Mouse (Mus musculus) limb, embryonic 14.5 days (tissue): ENCODE measurements at regions not wholly inside any gene's neighbourhood (a gene's known extent, or its start where the extent isn't known, plus 50 kb on each side); places are given as distances from the start of the nearest gene placed in this dataset.

Experiments
- ATAC-seq: fragments of 200-750 bp; cut with Nextera tagmentation; 2 replicates; pipeline ENCODE4 v1.8.0; 2017; ENCODE audit warnings: low read depth, moderate number of reproducible peaks, moderate TSS enrichment; ENCODE audit not compliant: low FRiP score
- DNase-seq: peaks from one replicate; pipeline ENCODE4 v3.0.0-alpha.2; 2015; ENCODE audit warnings: low spot score
- H3K27ac ChIP-seq: fragments of 300-500 bp; sonication (generic); replicated peaks from 2 replicates; pipeline ENCODE4 v1.5.1; 2014; ENCODE audit warnings: low read depth, mild to moderate bottlenecking, low read length, moderate library complexity, mixed read lengths
- H3K27me3 ChIP-seq: fragments of 300-500 bp; sonication (generic); 2 replicates; pipeline ENCODE4 v1.6.1; 2014; ENCODE audit warnings: low read length, mixed read lengths; ENCODE audit not compliant: control insufficient read depth, insufficient read depth
- H3K36me3 ChIP-seq: fragments of 300-500 bp; sonication (generic); 2 replicates; pipeline ENCODE4 v1.6.1; 2014; ENCODE audit warnings: mild to moderate bottlenecking, low read length, moderate library complexity, mixed read lengths; ENCODE audit not compliant: control insufficient read depth, insufficient read depth
- H3K4me1 ChIP-seq: fragments of 300-500 bp; sonication (generic); 2 replicates; pipeline ENCODE4 v1.6.1; 2014; ENCODE audit warnings: antibody characterized with exemption, low read length, mixed read lengths; ENCODE audit not compliant: control insufficient read depth, insufficient read depth
- H3K4me2 ChIP-seq: fragments of 300-500 bp; sonication (generic); replicated peaks from 2 replicates; pipeline ENCODE4 v1.6.1; 2014; ENCODE audit warnings: low read depth, mild to moderate bottlenecking, low read length, moderate library complexity; ENCODE audit not compliant: severe bottlenecking
- H3K4me3 ChIP-seq: fragments of 300-500 bp; sonication (generic); replicated peaks from 2 replicates; pipeline ENCODE4 v1.5.1; 2014; ENCODE audit warnings: low read length
- H3K9ac ChIP-seq: fragments of 300-500 bp; sonication (generic); 2 replicates; pipeline ENCODE4 v1.6.1; 2014; ENCODE audit warnings: mild to moderate bottlenecking, low read depth, low read length, moderate library complexity; ENCODE audit not compliant: severe bottlenecking
- H3K9me3 ChIP-seq: fragments of 300-500 bp; sonication (generic); 2 replicates; pipeline ENCODE4 v1.6.1; 2016; ENCODE audit warnings: low read length; ENCODE audit not compliant: control insufficient read depth
- POLR2A ChIP-seq: fragments of 200-500 bp; IDR thresholded peaks from 2 replicates; pipeline ENCODE4 v1.8.0; 2012; ENCODE audit warnings: inconsistent platforms, mild to moderate bottlenecking, moderate library complexity, borderline replicate concordance; ENCODE audit not compliant: insufficient read depth, insufficient read length; ENCODE audit errors: extremely low read depth
- WGBS: fragments of 180-500 bp; shearing (Covaris S2); extraction: QIAGEN DNeasy Blood & Tissue Kit; methylation state at CpG from one replicate; pipeline ENCODE4 v1.1.7; 2014; 5-methylcytosine and 5-hydroxymethylcytosine counted together

DNA sequence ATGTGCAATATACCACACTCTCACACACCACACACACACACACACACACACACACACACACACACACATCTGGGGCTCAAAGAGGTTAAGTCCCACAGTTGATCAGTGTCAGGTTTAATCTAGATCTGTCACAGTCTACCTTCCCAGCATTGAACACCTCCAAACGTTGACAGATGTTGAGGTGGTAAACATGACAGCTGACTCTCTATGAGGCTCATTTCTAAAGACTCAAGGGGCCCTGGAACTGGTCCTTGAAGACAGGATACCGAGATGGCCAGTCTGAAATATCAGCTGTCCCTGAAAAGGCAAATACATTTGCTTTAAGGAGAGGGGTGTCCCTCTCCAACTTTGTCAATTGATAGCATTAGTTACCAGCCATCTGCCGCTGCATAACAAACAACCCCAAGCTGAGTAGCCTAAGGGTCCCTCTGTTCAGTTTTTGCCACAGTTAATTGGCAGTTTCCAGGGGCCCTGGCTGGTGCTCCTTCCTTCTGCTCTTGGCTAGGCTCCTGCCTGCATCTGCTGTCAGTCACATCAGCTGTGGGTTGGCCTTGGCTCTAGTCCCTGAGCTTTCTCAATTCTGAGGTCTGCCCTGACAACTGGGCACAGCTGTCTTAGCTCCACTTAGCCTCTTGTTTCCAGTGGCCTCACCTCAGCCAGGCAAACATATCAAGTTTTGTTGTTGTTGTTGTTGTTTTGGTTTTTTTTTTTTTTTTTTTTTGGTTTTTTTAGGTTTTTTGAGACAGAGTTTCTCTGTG is 73.5 kb upstream of the Ctnnb1 start:
- Histone ChIP-seq H3K9me3 (no peaks in the 10 kb centered on the region), H3K27ac (no peak overlapping the region), H3K36me3 (no peaks in the 10 kb centered on the region), H3K27me3 (no peaks in the 10 kb centered on the region), H3K4me3 (no peak overlapping the region), H3K4me1 (no peaks in the 10 kb centered on the region), H3K9ac (no peak overlapping the region), H3K4me2 (no peak overlapping the region)
- ATAC-seq (no peak; the same call in 1 of the 2 replicates), DNase-seq (no peak)
- TF ChIP-seq POLR2A, result no peak
- WGBS, result 57% methylated on average over 3 of the region's 3 CpGs

DNA sequence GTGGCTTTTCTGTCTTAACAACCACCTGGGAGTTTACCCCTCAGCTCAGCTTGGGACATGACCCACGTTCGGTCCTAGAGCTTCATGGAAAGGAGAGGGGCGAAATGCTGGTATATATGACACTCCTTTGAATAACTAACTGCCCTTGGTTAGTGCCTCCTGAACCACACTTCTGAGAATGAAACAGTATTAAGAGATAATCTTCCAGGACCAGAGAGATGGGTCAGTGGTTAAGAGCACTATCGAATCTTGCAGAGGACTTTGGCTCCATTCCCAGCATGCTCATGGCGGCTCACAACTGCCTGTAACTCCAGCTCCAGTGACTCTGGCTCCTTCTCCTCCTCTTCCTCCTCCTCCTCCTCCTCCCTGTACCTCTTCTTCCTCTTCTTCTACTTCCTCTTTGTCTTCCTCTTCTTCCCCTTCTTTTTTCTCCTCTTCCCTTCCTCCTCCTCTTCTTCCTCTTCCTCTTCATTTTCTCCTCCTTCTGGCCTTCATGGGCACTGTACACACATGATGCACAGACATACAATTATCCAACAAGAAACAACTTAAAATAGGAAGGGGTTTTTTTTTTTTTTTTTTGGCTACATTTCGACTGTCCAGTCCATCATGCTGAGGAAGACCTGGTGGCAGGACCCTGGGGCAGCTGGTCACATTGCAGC is 71.0 kb upstream of the Ctnnb1 start:
- H3K4me3 ChIP-seq, result no peak overlapping the region
- H3K9me3 ChIP-seq, result no peaks in the 10 kb centered on the region
- no peaks in the 10 kb centered on the region for H3K27me3 ChIP-seq
- no peak for ATAC-seq
- H3K4me2 ChIP-seq, result no peak overlapping the region
- TF ChIP-seq POLR2A, result no peak
- 0 out of 2 replicates have a peak, but pooled peaks cover 3% of the 10 kb centered on the region for H3K4me1 ChIP-seq
- no peak for DNase-seq
- H3K36me3 ChIP-seq, result no peaks in the 10 kb centered on the region
- no peak overlapping the region for H3K27ac ChIP-seq
- H3K9ac ChIP-seq, result no peak overlapping the region
- 90% methylated on average over 6 of the region's 6 CpGs for WGBS

DNA sequence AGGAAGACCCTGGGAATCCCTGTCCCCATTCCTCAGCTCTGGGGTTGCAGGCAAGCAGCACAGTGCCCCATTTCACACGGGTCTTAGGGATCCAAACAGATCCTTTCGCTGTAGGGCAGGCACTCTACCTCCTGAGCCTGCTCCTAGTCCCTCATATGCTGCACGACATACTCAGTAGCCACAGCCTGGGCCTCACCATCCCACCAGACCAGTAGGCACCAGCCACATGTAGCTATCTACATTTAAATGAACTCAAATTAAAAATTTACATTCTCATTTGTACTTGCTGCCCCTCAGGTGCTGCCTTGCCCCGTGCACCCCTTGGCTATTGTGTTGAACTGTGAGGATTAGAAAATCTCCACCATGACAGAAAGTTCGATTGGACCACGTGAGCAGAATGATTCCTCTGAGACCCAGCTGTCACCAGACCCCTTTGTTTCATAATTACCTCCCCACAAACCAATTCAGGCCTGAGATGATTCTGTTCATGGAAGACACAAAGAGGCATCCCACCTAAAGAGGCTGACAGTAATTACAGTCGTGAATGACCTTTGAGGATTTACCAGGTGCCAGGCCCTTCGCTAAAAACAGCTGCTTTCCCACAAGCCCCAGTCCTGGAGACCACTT is 67.9 kb upstream of the Ctnnb1 start:
- H3K27ac ChIP-seq, result no peak overlapping the region
- H3K27me3 ChIP-seq, result no peaks in the 10 kb centered on the region
- peaks cover 7% of the 10 kb centered on the region; the same call in 1 of the 2 replicates for H3K4me1 ChIP-seq
- no peak overlapping the region for H3K4me2 ChIP-seq
- DNase-seq (no peak), ATAC-seq (no peak)
- H3K4me3 ChIP-seq, result no peak overlapping the region
- H3K36me3 ChIP-seq, result no peaks in the 10 kb centered on the region
- 60% methylated on average over 8 of the region's 8 CpGs for WGBS
- no peak overlapping the region for H3K9ac ChIP-seq
- H3K9me3 ChIP-seq, result no peaks in the 10 kb centered on the region
- TF ChIP-seq POLR2A, result no peak

DNA sequence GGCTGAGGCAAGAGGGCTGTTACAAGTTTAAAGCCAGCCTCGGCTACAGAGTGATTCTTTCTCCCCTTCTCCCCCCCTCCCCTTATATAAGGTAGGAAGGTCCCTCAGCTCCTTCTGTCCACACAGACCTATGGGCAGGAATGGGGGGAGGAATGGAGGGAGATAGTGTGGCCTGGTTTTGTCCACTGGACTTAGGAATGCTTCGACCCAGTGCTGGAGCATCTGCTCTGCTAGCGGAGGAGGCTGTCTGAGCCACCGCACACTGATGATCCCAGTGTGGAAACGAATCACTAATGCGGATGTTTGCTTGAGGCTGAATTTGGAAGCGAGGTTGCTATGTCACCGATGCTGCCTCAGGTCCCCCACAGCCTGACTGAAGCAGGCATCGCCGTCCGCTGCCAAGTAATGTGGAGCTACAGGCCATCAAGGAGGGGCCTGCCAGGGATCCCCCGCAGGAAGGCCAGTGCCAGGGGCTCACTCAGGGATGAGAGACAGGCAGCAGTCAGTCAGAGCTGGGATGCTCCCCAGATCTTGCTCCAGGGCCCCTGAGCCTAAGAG is 67.1 kb upstream of the Ctnnb1 start:
- Histone ChIP-seq H3K27me3 (no peaks in the 10 kb centered on the region), H3K27ac (no peak overlapping the region), H3K36me3 (no peaks in the 10 kb centered on the region), H3K4me2 (no peak overlapping the region), H3K4me1 (peaks cover 15% of the 10 kb centered on the region; the same call in 1 of the 2 replicates), H3K9me3 (no peaks in the 10 kb centered on the region), H3K4me3 (no peak overlapping the region), H3K9ac (no peak overlapping the region)
- no peak for ATAC-seq
- 70% methylated on average over 12 of the region's 12 CpGs for WGBS
- no peak for DNase-seq
- no peak for TF ChIP-seq POLR2A

DNA sequence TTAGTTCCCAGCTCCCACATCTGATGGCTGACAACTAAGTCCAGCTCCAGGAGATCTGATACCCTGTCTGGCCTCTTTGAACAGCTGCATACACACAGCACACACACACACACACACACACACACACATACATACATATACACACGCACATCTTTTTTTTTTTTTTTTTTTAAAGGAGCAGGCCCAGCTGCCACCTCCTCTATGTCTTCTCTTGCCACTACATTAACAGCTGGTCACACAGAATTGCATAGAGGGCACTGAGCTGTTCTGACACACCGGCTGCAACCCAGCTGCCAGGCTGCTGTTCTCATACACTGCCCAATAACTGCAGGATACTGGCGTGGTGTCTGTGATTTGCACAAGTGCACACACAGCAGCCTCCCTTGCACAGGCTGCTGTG is 64.6 kb upstream of the Ctnnb1 start:
- Histone ChIP-seq H3K27me3 (no peaks in the 10 kb centered on the region), H3K4me2 (no peak overlapping the region), H3K9me3 (no peaks in the 10 kb centered on the region), H3K4me3 (no peak overlapping the region), H3K9ac (no peak overlapping the region), H3K4me1 (peaks cover 37% of the 10 kb centered on the region), H3K36me3 (no peaks in the 10 kb centered on the region), H3K27ac (no peak overlapping the region)
- ATAC-seq (no peak), DNase-seq (no peak)
- WGBS, result 68% methylated on average over 3 of the region's 3 CpGs
- TF ChIP-seq POLR2A, result no peak
